ENCODE assay signal across 9 mouse cellular contexts in genomic region chr6:35426301-35426700, GRCm38 (mm10).
A peak's percentile ranks its signal among the peaks of the same experiment; 100 is the strongest.
DNase-seq lines count a peak whose midpoint lies in the region; ATAC-seq lines count a peak whose summit lies in the region.
"Had no signal": no experiment of that assay in that cellular context is flagged by ENCODE, and none has a peak within 500 bp of the region (broad histone marks: within the 10 kb centered on the region; RNA-seq: fewer than 3 reads in every experiment).

No protein-coding gene starts in this region.

- no peaks in the 10 kb centered on the region for H3K4me1 ChIP-seq in embryonic facial prominence, embryonic 14.5 days (ENCODE audit: control insufficient read depth, insufficient read depth, low read length)
- no peaks in the 10 kb centered on the region for H3K4me1 ChIP-seq in midbrain, embryonic 15.5 days
- H3K4me1 ChIP-seq: midbrain, embryonic 12.5 days had no signal

- no peak overlapping the region for H3K9ac ChIP-seq in embryonic facial prominence, embryonic 14.5 days (ENCODE audit: low read depth, low read length)
- no peak overlapping the region for H3K9ac ChIP-seq in midbrain, embryonic 15.5 days
- H3K9ac ChIP-seq: midbrain, embryonic 12.5 days had no signal

- no peak overlapping the region for H3K4me2 ChIP-seq in embryonic facial prominence, embryonic 14.5 days (ENCODE audit: low read depth, low read length)
- no peak overlapping the region for H3K4me2 ChIP-seq in midbrain, embryonic 15.5 days
- H3K4me2 ChIP-seq: midbrain, embryonic 12.5 days had no signal

- ATAC-seq in embryonic facial prominence, embryonic 14.5 days (ENCODE audit: low read depth): peak; percentile 41; the same call in 1 of the 2 replicates
- no peak for ATAC-seq in granulocyte monocyte progenitor cell, adult 5-6 weeks (replicated peaks; ENCODE audit: poor library complexity, severe bottlenecking)
- no peak for ATAC-seq in midbrain, embryonic 15.5 days (replicated peaks)

- intact Hi-C loops in heart, postnatal 25 days (cut with DNase I): no loop called here

- H3K36me3 ChIP-seq in embryonic facial prominence, embryonic 14.5 days (ENCODE audit: control insufficient read depth, insufficient read depth, low read length): no peaks in the 10 kb centered on the region
- no peaks in the 10 kb centered on the region for H3K36me3 ChIP-seq in midbrain, embryonic 15.5 days (replicated peaks)
- H3K36me3 ChIP-seq: midbrain, embryonic 12.5 days had no signal

- no peaks in the 10 kb centered on the region for H3K27me3 ChIP-seq in embryonic facial prominence, embryonic 14.5 days (replicated peaks; ENCODE audit: control insufficient read depth, insufficient read depth, low read length)
- no peaks in the 10 kb centered on the region for H3K27me3 ChIP-seq in midbrain, embryonic 15.5 days (replicated peaks)
- H3K27me3 ChIP-seq: midbrain, embryonic 12.5 days had no signal

- no peak overlapping the region for H3K4me3 ChIP-seq in embryonic facial prominence, embryonic 14.5 days (ENCODE audit: low read depth, low read length)
- no peak overlapping the region for H3K4me3 ChIP-seq in midbrain, embryonic 15.5 days
- H3K4me3 ChIP-seq: midbrain, embryonic 12.5 days had no signal

- H3K27ac ChIP-seq in embryonic facial prominence, embryonic 14.5 days (replicated peaks; ENCODE audit: low read depth, low read length): no peak overlapping the region
- H3K27ac ChIP-seq in midbrain, embryonic 15.5 days: no peak overlapping the region
- H3K27ac ChIP-seq: kidney, postnatal 0 days; midbrain, embryonic 12.5 days had no signal

- no peaks in the 10 kb centered on the region for H3K9me3 ChIP-seq in embryonic facial prominence, embryonic 14.5 days (ENCODE audit: control insufficient read depth, low read length)
- no peaks in the 10 kb centered on the region for H3K9me3 ChIP-seq in midbrain, embryonic 15.5 days
- H3K9me3 ChIP-seq: midbrain, embryonic 12.5 days had no signal

- 60% methylated on average over 3 of the region's 3 CpGs for WGBS in embryonic facial prominence, embryonic 14.5 days
- 68% methylated on average over 3 of the region's 3 CpGs for WGBS in midbrain, embryonic 15.5 days

- DNase-seq in right cerebral cortex, adult 18-20 months: peak; percentile 76
- no peak for DNase-seq in right cerebral cortex, postnatal 4 days
- peak; percentile 34 for DNase-seq in embryonic facial prominence, embryonic 14.5 days (ENCODE audit: low spot score)
- DNase-seq in heart, postnatal 25 days (ENCODE audit: low spot score): peak; percentile 14
- DNase-seq in testis, postnatal 10 days (ENCODE audit: low spot score): no peak

Comparison
In these comparisons a context has a peak if more than half of its experiments do, and no peak if none do; other contexts are left out.
1. DNase-seq: peak in right cerebral cortex, adult 18-20 months (single experiment), embryonic facial prominence, embryonic 14.5 days (single experiment) and heart, postnatal 25 days (single experiment); none in right cerebral cortex, postnatal 4 days (single experiment) and testis, postnatal 10 days (single experiment).